Mouse (Mus musculus) layer of hippocampus, postnatal 10 days (tissue): ENCODE measurements around the gene Nop9. TPM values are rescaled to one million over a fixed set of nuclear protein-coding genes. Genes with fewer than 3 reads are reported as not detected.

Experiments
- total RNA-seq, 2 experiments: library from RNA; stranded (reverse); gene quantifications; 2 replicates each; pipeline ENCODE4 v1.2.3; 2021

Nop9 gene
- total RNA-seq, 2 experiments from 2014 or later = 16.4 to 17.1 TPM

Other genes starting within 250 kb of the Nop9 start
- gene Cpne6, start 235.2 kb upstream of the Nop9 start, total RNA-seq = 100 to 1,000 TPM; 306 to 335 TPM
- under 1 TPM; 0.34 to 0.76 TPM for gene Nrl, start 220.7 kb upstream of the Nop9 start, total RNA-seq
- 10 to 100 TPM; 20.4 to 21.4 TPM for gene Pck2, start 205.4 kb upstream of the Nop9 start, total RNA-seq
- gene Dcaf11, start 185.7 kb upstream of the Nop9 start, total RNA-seq = 10 to 100 TPM; 61.3 to 66.7 TPM
- gene A730061H03Rik, start 185.3 kb upstream of the Nop9 start, total RNA-seq = 1 to 10 TPM in 1 of 2 experiments, not detected in 1; 1.2 TPM
- not detected for gene Fitm1, start 170.1 kb upstream of the Nop9 start, total RNA-seq
- gene Psme1, start 167.6 kb upstream of the Nop9 start, total RNA-seq = 10 to 100 TPM; 87.3 to 91.8 TPM
- 10 to 100 TPM; 50.2 to 54.6 TPM for gene Emc9, start 160.4 kb upstream of the Nop9 start, total RNA-seq
- gene Psme2, start 154.6 kb upstream of the Nop9 start, total RNA-seq = 10 to 100 TPM; 54.0 to 62.7 TPM
- gene Rnf31, start 154.0 kb upstream of the Nop9 start, total RNA-seq = 10 to 100 TPM; 35.6 to 37.2 TPM
- gene Irf9, start 142.1 kb upstream of the Nop9 start, total RNA-seq = 10 to 100 TPM; 11.1 to 13.0 TPM
- gene Rec8, start 127.7 kb upstream of the Nop9 start, total RNA-seq = 1 to 10 TPM; 1.4 to 2.3 TPM
- gene Ipo4, start 109.7 kb upstream of the Nop9 start, total RNA-seq = 100 to 1,000 TPM; 131 to 145 TPM
- gene Gm49378, start 107.8 kb upstream of the Nop9 start, total RNA-seq = 1 to 10 TPM; 3.0 to 6.1 TPM
- 10 to 100 TPM; 42.0 to 55.9 TPM for gene Tm9sf1, start 101.9 kb upstream of the Nop9 start, total RNA-seq
- gene Tssk4, start 95.5 kb upstream of the Nop9 start, total RNA-seq = 1 to 10 TPM; 1.3 to 1.5 TPM
- 10 to 100 TPM; 47.8 to 50.0 TPM for gene Mdp1, start 85.2 kb upstream of the Nop9 start, total RNA-seq
- gene Gmpr2, start 73.8 kb upstream of the Nop9 start, total RNA-seq = 10 to 100 TPM; 29.1 TPM
- gene Nedd8, start 73.6 kb upstream of the Nop9 start, total RNA-seq = 100 to 1,000 TPM; 320 to 339 TPM
- 10 to 100 TPM; 18.4 to 23.9 TPM for gene Tinf2, start 63.9 kb upstream of the Nop9 start, total RNA-seq
- under 1 TPM; 0.16 to 0.18 TPM for gene Tgm1, start 31.8 kb upstream of the Nop9 start, total RNA-seq
- 10 to 100 TPM; 42.0 to 54.1 TPM for gene Rabggta, start 23.4 kb upstream of the Nop9 start, total RNA-seq
- 100 to 1,000 TPM; 103 to 110 TPM for gene Dhrs1, start within 50 bp of the Nop9 start, total RNA-seq
- gene Cideb, start 12.8 kb downstream of the Nop9 start, total RNA-seq = under 1 TPM; 0.47 to 0.89 TPM
- gene Ltb4r2, start 15.7 kb downstream of the Nop9 start, total RNA-seq = under 1 TPM; 0.45 to 0.64 TPM
- gene Ltb4r1, start 20.3 kb downstream of the Nop9 start, total RNA-seq = under 1 TPM; 0.62 to 0.69 TPM
- 1 to 10 TPM; 6.7 to 9.0 TPM for gene Adcy4, start 38.4 kb downstream of the Nop9 start, total RNA-seq
- 1 to 10 TPM in 1 of 2 experiments, under 1 TPM in 1; 0.78 to 2.2 TPM for gene Ripk3, start 43.2 kb downstream of the Nop9 start, total RNA-seq
- 1 to 10 TPM; 3.9 to 5.8 TPM for gene Nfatc4, start 77.5 kb downstream of the Nop9 start, total RNA-seq
- gene Nynrin, start 108.3 kb downstream of the Nop9 start, total RNA-seq = 10 to 100 TPM; 17.0 to 17.3 TPM
- 1 to 10 TPM in 1 of 2 experiments, under 1 TPM in 1; 0.62 to 1.0 TPM for gene Cbln3, start 138.7 kb downstream of the Nop9 start, total RNA-seq
- 10 to 100 TPM; 11.8 to 13.4 TPM for gene Khnyn, start 139.3 kb downstream of the Nop9 start, total RNA-seq
- gene Sdr39u1, start 154.6 kb downstream of the Nop9 start, total RNA-seq = 10 to 100 TPM; 80.5 to 87.8 TPM
- gene Cma1, start 199.0 kb downstream of the Nop9 start, total RNA-seq = under 1 TPM in 1 of 2 experiments, not detected in 1; 0.34 TPM
- gene Cma2, start 205.3 kb downstream of the Nop9 start, total RNA-seq = not detected